Mouse (Mus musculus): ENCODE data around the gene Ttc27. TPM values are rescaled to one million over a fixed set of nuclear protein-coding genes. Genes with fewer than 3 reads are reported as not detected.
A peak's percentile ranks its signal among the peaks of the same experiment; 100 is the strongest.

The Ttc27 gene
- total RNA-seq, 2 experiments from 2014 or later, result 20.8 to 25.8 TPM

- no peak for DNase-seq (ENCODE audit: low spot score in 2 of 2)
Observed at GRCm38 (mm10) chr17:74819711-74820110, 102.2 kb downstream of the Ttc27 start.

GRCm38 (mm10) chr17:74830851-74831250 lies 113.3 kb downstream of the Ttc27 start:
- no peak for DNase-seq (ENCODE audit: low spot score in 2 of 2)

- DNase-seq (ENCODE audit: low spot score in 2 of 2), result no peak
Observed at GRCm38 (mm10) chr17:74841721-74842120, 124.2 kb downstream of the Ttc27 start.

- DNase-seq (ENCODE audit: low spot score in 2 of 2), result no peak
Observed at GRCm38 (mm10) chr17:74842603-74843002, 125.1 kb downstream of the Ttc27 start.

GRCm38 (mm10) chr17:74843486-74843885 lies 126.0 kb downstream of the Ttc27 start:
- no peak for DNase-seq (ENCODE audit: low spot score in 2 of 2)

- no peak for DNase-seq (ENCODE audit: low spot score in 2 of 2)
Observed at GRCm38 (mm10) chr17:74846031-74846891, 128.7 kb downstream of the Ttc27 start.

- DNase-seq (ENCODE audit: low spot score in 2 of 2), result no peak
Observed at GRCm38 (mm10) chr17:74850216-74850615, 132.7 kb downstream of the Ttc27 start.

GRCm38 (mm10) chr17:74859298-74859697 lies 141.8 kb downstream of the Ttc27 start:
- no peak for DNase-seq (ENCODE audit: low spot score in 2 of 2)

- no peak for DNase-seq (ENCODE audit: low spot score in 2 of 2)
Observed at GRCm38 (mm10) chr17:74860180-74860993, 142.9 kb downstream of the Ttc27 start.

GRCm38 (mm10) chr17:74863845-74864244 lies 146.3 kb downstream of the Ttc27 start:
- DNase-seq (ENCODE audit: low spot score in 2 of 2), result no peak

GRCm38 (mm10) chr17:74864790-74865548 lies 147.4 kb downstream of the Ttc27 start:
- peak; percentile 9 to 49 for DNase-seq (ENCODE audit: low spot score in 2 of 2)

- DNase-seq (ENCODE audit: low spot score in 2 of 2), result no peak
Observed at GRCm38 (mm10) chr17:74865694-74866564, 148.4 kb downstream of the Ttc27 start.

GRCm38 (mm10) chr17:74866565-74867507 lies 149.3 kb downstream of the Ttc27 start:
- DNase-seq (ENCODE audit: low spot score in 2 of 2), result no peak

GRCm38 (mm10) chr17:74868185-74868907 lies 150.8 kb downstream of the Ttc27 start:
- no peak for DNase-seq (ENCODE audit: low spot score in 2 of 2)

- no peak for DNase-seq (ENCODE audit: low spot score in 2 of 2)
Observed at GRCm38 (mm10) chr17:74869556-74869955, 152.0 kb downstream of the Ttc27 start.

GRCm38 (mm10) chr17:74870177-74871160 lies 152.9 kb downstream of the Ttc27 start:
- no peak for DNase-seq (ENCODE audit: low spot score in 2 of 2)

- no peak for DNase-seq (ENCODE audit: low spot score in 2 of 2)
Observed at GRCm38 (mm10) chr17:74872567-74872966, 155.0 kb downstream of the Ttc27 start.
